ENCODE assay signal across 34 mouse cellular contexts in the genomic region with DNA sequence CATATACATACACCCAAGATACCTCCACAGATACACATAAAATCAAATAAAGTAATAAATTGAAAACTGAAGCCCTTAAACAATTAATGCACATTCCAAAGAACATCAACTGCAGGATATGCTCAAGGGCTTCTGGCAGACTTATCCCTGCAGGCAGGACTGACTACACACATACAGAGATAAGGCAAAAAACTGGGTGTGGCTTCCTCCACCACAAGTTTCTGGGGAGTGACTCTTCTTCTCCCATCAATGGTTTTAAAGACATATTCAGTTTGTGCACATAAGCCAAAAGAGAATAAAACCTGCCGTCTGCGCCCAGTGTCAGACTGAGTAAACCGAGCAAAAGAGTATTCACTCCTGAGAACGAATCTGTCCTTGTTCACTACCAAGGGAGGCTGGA. TPM values are rescaled to one million over a fixed set of nuclear protein-coding genes. Genes with fewer than 3 reads are reported as not detected.
A peak's percentile ranks its signal among the peaks of the same experiment; 100 is the strongest.
DNase-seq lines count a peak whose midpoint lies in the region; ATAC-seq lines count a peak whose summit lies in the region.
"Had no signal": no experiment of that assay in that cellular context is flagged by ENCODE, and none has a peak within 500 bp of the region (broad histone marks: within the 10 kb centered on the region; RNA-seq: fewer than 3 reads in every experiment).

No protein-coding gene starts in this region.

- peaks cover 16% of the 10 kb centered on the region for H3K4me1 ChIP-seq in liver, embryonic 15.5 days (replicated peaks)
- H3K4me1 ChIP-seq: embryonic facial prominence, embryonic 10.5 days; limb, embryonic 12.5 days; midbrain, embryonic 15.5 days; neural tube, embryonic 12.5 days; stomach, embryonic 15.5 days had no signal

- 45% methylated on average over 4 of the region's 4 CpGs for WGBS in liver, embryonic 15.5 days (ENCODE audit: insufficient replicate concordance)

- DNase-seq in 416B (ENCODE audit: low read depth) (peak; percentile 27), MEL-GATA-1-ER (ENCODE audit: extremely low read depth, low read depth) (peak; percentile 73)
- no peak for DNase-seq in thymus, postnatal 14 days
- DNase-seq in frontal cortex, postnatal 36 days (ENCODE audit: low spot score in 2 of 2): no peak
- DNase-seq in cerebellum, adult 9-11 months: no peak
- no peak for DNase-seq in layer of hippocampus, postnatal 25 days (ENCODE audit: extremely low spot score in 1 of 2, low spot score in 1 of 2)
- DNase-seq: cerebellum, adult 9-10 months; forebrain, postnatal 0 days; gastrocnemius, postnatal 36 days; kidney, adult 9 months; kidney, postnatal 14 days; layer of hippocampus, postnatal 36 days; lung, adult 2 months; lung, postnatal 14 days; retina, postnatal 1 day; right cerebral cortex, postnatal 25 days; thymus, adult 18-20 months had no signal

- H3K27ac ChIP-seq in liver, embryonic 15.5 days (replicated peaks): peak overlapping the region; percentile 33; the same call in 1 of the 2 replicates
- H3K27ac ChIP-seq: embryonic facial prominence, embryonic 10.5 days; heart, embryonic 15.5 days; limb, embryonic 12.5 days; midbrain, embryonic 15.5 days; neural tube, embryonic 12.5 days; stomach, embryonic 15.5 days had no signal

- H3K4me3 ChIP-seq in liver, embryonic 15.5 days (replicated peaks): no peak overlapping the region
- H3K4me3 ChIP-seq: embryonic facial prominence, embryonic 10.5 days; heart, embryonic 15.5 days; limb, embryonic 12.5 days; midbrain, embryonic 15.5 days; neural tube, embryonic 12.5 days; stomach, embryonic 15.5 days had no signal

- peak; percentile 93 for ATAC-seq in erythroid progenitor cell, adult 5-6 weeks (replicated peaks; ENCODE audit: low FRiP score, poor library complexity, severe bottlenecking)
- ATAC-seq in liver, embryonic 15.5 days (ENCODE audit: insufficient read depth): peak; percentile 83
- ATAC-seq: forebrain, postnatal 0 days; hindbrain, embryonic 16.5 days; intestine, embryonic 16.5 days; midbrain, embryonic 15.5 days; Patski had no signal

- no peak overlapping the region for H3K9ac ChIP-seq in liver, embryonic 15.5 days
- H3K9ac ChIP-seq: forebrain, postnatal 0 days; heart, embryonic 15.5 days; limb, embryonic 12.5 days; midbrain, embryonic 15.5 days; neural tube, embryonic 12.5 days; stomach, embryonic 15.5 days had no signal

- peaks cover 51% of the 10 kb centered on the region for H3K36me3 ChIP-seq in liver, embryonic 15.5 days (replicated peaks)

- no peaks in the 10 kb centered on the region for H3K9me3 ChIP-seq in liver, embryonic 15.5 days (replicated peaks)
- H3K9me3 ChIP-seq: embryonic facial prominence, embryonic 10.5 days; heart, embryonic 15.5 days; limb, embryonic 12.5 days; midbrain, embryonic 15.5 days; neural tube, embryonic 12.5 days; stomach, embryonic 15.5 days had no signal

- H3K4me2 ChIP-seq in liver, embryonic 15.5 days: peak overlapping the region; percentile 29
- H3K4me2 ChIP-seq: heart, embryonic 15.5 days; limb, embryonic 12.5 days; midbrain, embryonic 15.5 days; neural tube, embryonic 12.5 days; stomach, embryonic 15.5 days had no signal

- H3K27me3 ChIP-seq in liver, embryonic 15.5 days: no peaks in the 10 kb centered on the region
- H3K27me3 ChIP-seq: heart, embryonic 15.5 days; limb, embryonic 12.5 days; midbrain, embryonic 15.5 days; neural tube, embryonic 12.5 days; Patski; stomach, embryonic 15.5 days had no signal

RNA-seq across cellular contexts. Expression of a gene that starts 33.9 kb away (rescaled TPM):
- total RNA-seq in erythroid progenitor cell, adult 5-6 weeks (2015; ENCODE audit: low replicate concordance): not detected in 2 replicates
- 1.2 TPM in 1 of 2 replicates, not detected in the other for total RNA-seq in erythroid progenitor cell, adult 5-6 weeks (2017; ENCODE audit: low replicate concordance)
- polyA plus RNA-seq in liver, embryonic 15.5 days (2015; fragmentation: Nextera tagmentation; extraction: Ambion mirVana): not detected in 2 replicates
- total RNA-seq in layer of hippocampus, postnatal 25 days (2021): under 1 TPM; 0.30 to 0.56 TPM
- total RNA-seq: adrenal gland, adult 2 months; gastrocnemius, postnatal 36 days; heart, adult 8-10 months; hematopoietic stem cell, adult 5-6 weeks; left cerebral cortex, postnatal 14 days had no signal
- polyA plus RNA-seq: adrenal gland, adult 2 months; C2C12; embryonic facial prominence, embryonic 10.5 days; forebrain, embryonic 11.5 days; limb, embryonic 12.5 days; neural tube, embryonic 12.5 days; Patski had no signal

RNA-seq across cellular contexts. Expression of a gene that starts 48.0 kb away (rescaled TPM):
- 14.3 TPM in 1 of 2 replicates, not detected in the other for total RNA-seq in erythroid progenitor cell, adult 5-6 weeks (2015; ENCODE audit: low replicate concordance)
- total RNA-seq in erythroid progenitor cell, adult 5-6 weeks (2017; ENCODE audit: low replicate concordance): 0.08 and 0.13 TPM in 2 replicates
- 2.5 and 3.2 TPM in 2 replicates for polyA plus RNA-seq in liver, embryonic 15.5 days (2015; fragmentation: Nextera tagmentation; extraction: Ambion mirVana)
- total RNA-seq in layer of hippocampus, postnatal 25 days (2021): 100 to 1,000 TPM; 134 to 138 TPM

Comparison
In these comparisons a context has a peak if more than half of its experiments do, and no peak if none do; other contexts are left out.
1. DNase-seq: peak in 416B (single experiment) and MEL-GATA-1-ER (single experiment); none in thymus, postnatal 14 days (single experiment), frontal cortex, postnatal 36 days (0 of 2), cerebellum, adult 9-11 months (single experiment) and layer of hippocampus, postnatal 25 days (0 of 2).
2. RNA of a gene that starts 48.0 kb away (total RNA-seq): 134 to 138 TPM in layer of hippocampus, postnatal 25 days; 0.08 to 14.3 TPM in erythroid progenitor cell, adult 5-6 weeks; every median in the first group is over 4 times any median in the second.